Mouse (Mus musculus) forebrain, embryonic 12.5 days (tissue): Measurements from ENCODE around the gene Pacs1. TPM values are rescaled to one million over a fixed set of nuclear protein-coding genes. Genes with fewer than 3 reads are reported as not detected.

ENCODE experiments used
- ATAC-seq: fragments of 200-750 bp; cut with Nextera tagmentation; 2 replicates; pipeline ENCODE4 v1.8.0; 2017; ENCODE audit warnings: moderate TSS enrichment; ENCODE audit not compliant: low FRiP score
- H3K27ac ChIP-seq: fragments of 300-500 bp; sonication (generic); 2 replicates; pipeline ENCODE4 v1.5.1; 2016; ENCODE audit warnings: mild to moderate bottlenecking
- H3K27me3 ChIP-seq: fragments of 300-500 bp; sonication (generic); 2 replicates; pipeline ENCODE4 v1.6.1; 2016; ENCODE audit warnings: mild to moderate bottlenecking
- H3K36me3 ChIP-seq: fragments of 300-500 bp; sonication (generic); replicated peaks from 2 replicates; pipeline ENCODE4 v1.6.1; 2016; ENCODE audit warnings: mild to moderate bottlenecking
- H3K4me1 ChIP-seq: fragments of 300-500 bp; sonication (generic); 2 replicates; pipeline ENCODE4 v1.6.1; 2016
- H3K4me2 ChIP-seq: fragments of 300-500 bp; sonication (generic); 2 replicates; pipeline ENCODE4 v1.6.1; 2016; ENCODE audit warnings: mild to moderate bottlenecking, moderate library complexity
- H3K4me3 ChIP-seq: fragments of 300-500 bp; sonication (generic); replicated peaks from 2 replicates; pipeline ENCODE4 v1.5.1; 2016; ENCODE audit warnings: mild to moderate bottlenecking
- H3K9ac ChIP-seq: fragments of 300-500 bp; sonication (generic); 2 replicates; pipeline ENCODE4 v1.6.1; 2016; ENCODE audit warnings: mild to moderate bottlenecking
- H3K9me3 ChIP-seq: fragments of 300-500 bp; sonication (generic); 2 replicates; pipeline ENCODE4 v1.6.1; 2016
- WGBS: fragments of 180-500 bp; shearing (Covaris S2); methylation state at CpG from one replicate; pipeline ENCODE4 v1.1.7; 2016; 5-methylcytosine and 5-hydroxymethylcytosine counted together
- polyA plus RNA-seq: library from polyadenylated mRNA; unstranded; fragments of >200 nt; fragmentation: Nextera tagmentation; extraction: Ambion mirVana; gene quantifications from 2 replicates; pipeline ENCODE4 v1.2.1, GENCODE M21; 2016

The Pacs1 gene
- polyA plus RNA-seq, 1 experiment from 2014 or later: 29.4 TPM

DNA sequence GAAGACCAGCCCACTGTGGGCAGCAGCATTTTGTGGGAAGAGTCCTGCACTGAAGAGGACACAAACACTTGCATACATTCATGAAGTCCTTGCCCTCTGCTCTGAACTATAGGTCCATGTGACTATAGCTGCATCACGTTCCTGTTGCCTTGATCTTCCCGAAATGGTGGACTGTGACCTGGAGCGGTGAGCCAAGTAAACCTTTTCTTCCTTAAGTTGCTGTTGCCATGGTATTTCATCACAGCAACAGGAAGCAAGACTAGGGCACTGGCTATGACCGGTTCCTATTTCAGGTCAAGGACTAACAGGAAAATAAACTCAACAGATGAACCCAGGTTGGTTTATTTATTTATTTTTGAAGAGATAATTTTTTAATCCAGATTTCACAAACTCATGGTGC lies 141.7 kb downstream of the Pacs1 start:
- H3K36me3 ChIP-seq: peaks cover 20% of the 10 kb centered on the region
- H3K4me1 ChIP-seq: no peaks in the 10 kb centered on the region
- ATAC-seq: no peak
- H3K27ac ChIP-seq: no peak overlapping the region
- H3K4me3 ChIP-seq: no peak overlapping the region
- H3K9me3 ChIP-seq: no peaks in the 10 kb centered on the region
- no peak overlapping the region for H3K9ac ChIP-seq
- no peak overlapping the region for H3K4me2 ChIP-seq
- H3K27me3 ChIP-seq: no peaks in the 10 kb centered on the region
- 76% methylated on average over 4 of the region's 4 CpGs for WGBS

DNA sequence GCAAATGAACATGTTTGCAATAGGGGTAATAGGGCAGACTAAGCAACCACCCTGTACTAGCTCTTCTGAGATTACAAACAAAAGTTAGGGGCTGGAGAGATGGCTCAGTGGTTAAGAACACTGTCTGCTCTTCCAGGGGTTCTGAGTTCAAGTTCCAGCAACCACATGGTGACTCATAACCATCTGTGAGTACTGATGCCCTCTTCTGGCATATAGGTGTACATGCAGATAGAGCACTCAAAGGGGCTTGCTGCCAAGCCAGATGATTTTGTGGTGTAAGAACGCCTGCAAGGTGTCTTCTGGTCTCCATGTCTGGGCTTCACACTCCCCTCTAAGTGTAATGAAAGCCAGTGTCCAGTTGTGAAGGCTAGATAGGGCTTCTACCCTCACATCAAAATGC lies 143.1 kb downstream of the Pacs1 start:
- peaks cover 11% of the 10 kb centered on the region for H3K36me3 ChIP-seq
- H3K9ac ChIP-seq: no peak overlapping the region
- H3K4me3 ChIP-seq: no peak overlapping the region
- no peak for ATAC-seq
- no peaks in the 10 kb centered on the region for H3K27me3 ChIP-seq
- no peak overlapping the region for H3K27ac ChIP-seq
- H3K9me3 ChIP-seq: no peaks in the 10 kb centered on the region
- H3K4me1 ChIP-seq: no peaks in the 10 kb centered on the region
- H3K4me2 ChIP-seq: no peak overlapping the region
- WGBS: 30% methylated on average over 1 of the region's 1 CpGs

GRCm38 (mm10) chr19:5124055-5124614 lies 148.8 kb downstream of the Pacs1 start:
- Histone ChIP-seq H3K9ac (no peak overlapping the region), H3K27me3 (peaks cover 7% of the 10 kb centered on the region), H3K4me1 (0 out of 2 replicates have a peak, but pooled peaks cover under 1% of the 10 kb centered on the region), H3K4me2 (no peak overlapping the region), H3K4me3 (no peak overlapping the region), H3K9me3 (no peaks in the 10 kb centered on the region), H3K36me3 (no peaks in the 10 kb centered on the region), H3K27ac (no peak overlapping the region)
- WGBS: 76% methylated on average over 7 of the region's 7 CpGs
- ATAC-seq: no peak

DNA sequence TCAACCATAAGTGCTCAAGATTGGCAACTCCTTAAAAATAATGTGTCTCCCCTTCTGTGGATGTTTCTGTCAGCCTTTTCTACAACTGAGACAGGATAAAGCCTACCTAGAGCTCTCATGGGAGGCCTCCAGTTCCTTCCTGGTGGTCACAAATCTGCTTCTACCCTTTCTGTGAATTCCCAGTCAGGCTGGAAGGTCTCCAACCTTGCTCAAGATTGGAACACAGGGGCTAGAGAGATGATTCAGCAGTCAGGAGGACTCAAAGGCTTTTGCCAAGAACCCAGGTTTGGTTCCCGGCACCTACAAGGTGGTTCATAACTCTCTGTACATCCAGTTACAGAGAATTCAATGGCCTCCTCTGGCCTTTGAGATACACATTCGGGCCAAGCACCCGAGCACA lies 149.7 kb downstream of the Pacs1 start:
- no peak overlapping the region for H3K4me3 ChIP-seq
- no peak overlapping the region for H3K4me2 ChIP-seq
- 89% methylated on average over 3 of the region's 3 CpGs for WGBS
- no peaks in the 10 kb centered on the region for H3K36me3 ChIP-seq
- H3K27ac ChIP-seq: no peak overlapping the region
- peaks cover 7% of the 10 kb centered on the region for H3K4me1 ChIP-seq
- no peak for ATAC-seq
- H3K9ac ChIP-seq: no peak overlapping the region
- no peaks in the 10 kb centered on the region for H3K9me3 ChIP-seq
- H3K27me3 ChIP-seq: peaks cover 11% of the 10 kb centered on the region

DNA sequence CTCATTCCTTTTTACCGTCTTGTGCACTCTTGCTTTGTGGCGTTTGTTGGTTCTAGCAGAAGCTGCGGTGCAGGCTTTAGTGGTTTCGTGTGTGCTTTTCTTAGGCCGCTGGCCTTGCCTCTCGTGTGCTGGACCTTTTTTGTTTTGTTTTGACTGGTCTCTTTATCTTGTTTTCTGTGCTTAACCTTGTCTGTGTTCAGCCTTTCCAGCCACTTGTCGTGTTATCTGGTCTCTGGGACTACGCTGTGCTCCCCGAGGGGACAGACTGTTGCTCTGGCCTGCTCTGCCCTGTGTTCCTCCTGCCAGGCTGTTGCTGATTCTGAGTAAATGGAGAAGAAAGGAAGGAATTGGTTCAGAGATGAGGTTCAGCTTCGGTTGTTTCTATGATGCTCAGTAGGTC lies 150.4 kb downstream of the Pacs1 start:
- H3K4me3 ChIP-seq: no peak overlapping the region
- H3K4me1 ChIP-seq: peaks cover 7% of the 10 kb centered on the region
- WGBS: 66% methylated on average over 10 of the region's 10 CpGs
- H3K27me3 ChIP-seq: peaks cover 11% of the 10 kb centered on the region
- no peak for ATAC-seq
- H3K4me2 ChIP-seq: no peak overlapping the region
- no peak overlapping the region for H3K9ac ChIP-seq
- no peak overlapping the region for H3K27ac ChIP-seq
- H3K36me3 ChIP-seq: no peaks in the 10 kb centered on the region
- no peaks in the 10 kb centered on the region for H3K9me3 ChIP-seq

DNA sequence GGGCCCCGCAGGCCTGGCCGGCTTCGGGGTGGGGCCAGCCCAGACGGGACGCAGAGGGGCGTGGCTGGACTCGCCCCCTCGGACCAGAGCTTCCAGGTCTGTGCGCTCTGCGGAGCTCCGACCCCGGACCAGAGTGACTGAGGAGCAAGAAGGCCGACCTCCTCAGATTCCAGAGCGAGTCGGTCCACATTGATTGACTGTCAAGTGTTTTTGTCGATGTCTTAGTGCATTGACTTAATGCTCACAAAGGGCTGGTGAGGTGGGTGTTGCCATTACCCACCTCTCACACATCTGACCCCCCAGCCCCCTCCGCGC lies 154.6 kb downstream of the Pacs1 start, which contains the start of gene Klc2:
Gene Klc2 (minus strand): TSS at position 177 of the 315 bp plus-strand sequence.
- H3K4me2 ChIP-seq: peak within 1 kb of the TSS; percentile 89
- peak within 1 kb of the TSS; percentile 89 for H3K27ac ChIP-seq
- WGBS: under 1% methylated on average over 18 of the region's 18 CpGs
- no peak; the same call in 1 of the 2 replicates for ATAC-seq
- peak within 1 kb of the TSS; percentile 91 for H3K4me3 ChIP-seq
- peaks cover 9% of the 10 kb centered on the region for H3K36me3 ChIP-seq
- peaks cover 19% of the 10 kb centered on the region for H3K4me1 ChIP-seq
- H3K9me3 ChIP-seq: no peaks in the 10 kb centered on the region
- peaks cover 11% of the 10 kb centered on the region for H3K27me3 ChIP-seq
- peak within 1 kb of the TSS; percentile 89 for H3K9ac ChIP-seq

GRCm38 (mm10) chr19:5117494-5118383 lies 155.2 kb downstream of the Pacs1 start:
- Histone ChIP-seq H3K9me3 (no peaks in the 10 kb centered on the region), H3K36me3 (peaks cover 15% of the 10 kb centered on the region)

DNA sequence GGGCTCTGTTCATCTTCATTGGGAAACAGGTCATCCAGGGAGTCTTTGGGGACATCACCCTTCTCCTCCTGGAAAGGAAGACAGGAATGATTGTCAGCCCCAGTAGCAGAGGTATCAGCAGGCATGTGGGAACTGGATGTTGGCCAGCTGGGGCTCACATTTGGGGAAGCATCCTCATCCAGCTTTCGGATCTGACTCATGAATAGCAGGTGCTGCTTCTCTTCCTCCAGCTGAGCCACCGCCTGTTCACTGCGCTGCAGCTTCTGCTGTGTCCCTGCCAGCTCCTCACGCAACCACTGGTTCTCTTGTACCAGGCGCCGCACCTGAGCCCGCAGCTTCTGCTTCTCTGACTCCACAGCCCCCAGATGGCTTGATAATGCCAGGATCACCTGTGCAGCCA lies 159.1 kb downstream of the Pacs1 start:
- H3K4me1 ChIP-seq: peaks cover 16% of the 10 kb centered on the region
- ATAC-seq: no peak
- 95% methylated on average over 7 of the region's 7 CpGs for WGBS
- H3K27ac ChIP-seq: no peak overlapping the region
- no peak overlapping the region for H3K4me2 ChIP-seq
- H3K27me3 ChIP-seq: peaks cover under 1% of the 10 kb centered on the region; the same call in 1 of the 2 replicates
- H3K9ac ChIP-seq: no peak overlapping the region
- H3K4me3 ChIP-seq: no peak overlapping the region
- H3K9me3 ChIP-seq: no peaks in the 10 kb centered on the region
- H3K36me3 ChIP-seq: peaks cover 54% of the 10 kb centered on the region

More at GRCm38 (mm10) chr19:5117494-5118383, 155.2 kb downstream of the Pacs1 start:
- whole genome bisulfite sequencing: under 1% methylated on average over 82 of the region's 83 CpGs
- H3K4me3 ChIP-seq: peak overlapping the region; percentile 91
- peak overlapping the region; percentile 89 for H3K4me2 ChIP-seq
- peak overlapping the region; percentile 89 for H3K27ac ChIP-seq
- peaks cover 19% of the 10 kb centered on the region for H3K4me1 ChIP-seq
- peak; percentile 93 for ATAC-seq
- H3K9ac ChIP-seq: peak overlapping the region; percentile 89
- peaks cover 11% of the 10 kb centered on the region for H3K27me3 ChIP-seq

DNA sequence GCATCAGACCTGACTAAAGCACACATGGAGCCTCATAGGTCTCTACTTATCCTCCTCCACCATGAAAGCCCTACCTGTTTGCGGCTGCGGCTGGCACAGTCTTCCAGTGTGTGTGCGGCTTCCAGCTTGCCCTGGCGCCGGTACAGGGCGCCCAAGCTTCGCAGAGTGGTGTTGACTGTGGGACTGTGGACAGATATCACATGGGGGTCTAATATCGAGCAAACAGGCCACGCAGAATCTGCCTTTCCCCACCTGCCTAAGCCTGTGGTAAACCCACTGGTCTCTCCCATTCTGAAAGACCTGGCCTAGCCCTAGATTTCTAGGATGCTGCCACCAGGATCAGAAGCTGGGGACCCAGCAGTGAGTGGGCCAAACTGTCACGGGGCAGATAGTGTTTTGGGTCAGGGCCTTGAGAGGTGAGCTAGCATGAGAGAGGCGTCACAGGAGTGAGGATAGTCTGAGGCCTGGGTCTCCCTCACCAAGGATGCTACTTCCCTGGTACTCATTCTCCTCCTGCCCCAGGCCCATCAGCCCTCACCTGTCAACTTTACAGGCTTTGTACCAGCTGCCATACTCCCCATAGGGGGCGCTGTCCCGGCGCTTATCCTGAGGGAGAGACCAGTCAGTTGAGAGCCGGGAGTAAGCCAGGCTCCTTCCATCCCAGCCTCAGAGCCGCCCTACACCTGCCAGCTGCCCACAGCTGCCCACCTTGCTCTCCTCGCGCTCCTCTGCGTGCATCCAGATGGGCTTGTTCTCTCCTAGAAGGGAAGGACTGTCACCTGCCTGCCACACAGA lies 163.1 kb downstream of the Pacs1 start:
- H3K4me3 ChIP-seq: no peak overlapping the region
- ATAC-seq: no peak
- no peak overlapping the region for H3K4me2 ChIP-seq
- no peak overlapping the region for H3K27ac ChIP-seq
- no peaks in the 10 kb centered on the region for H3K27me3 ChIP-seq
- peaks cover 21% of the 10 kb centered on the region for H3K4me1 ChIP-seq
- H3K9me3 ChIP-seq: no peaks in the 10 kb centered on the region
- H3K36me3 ChIP-seq: peaks cover 70% of the 10 kb centered on the region
- no peak overlapping the region for H3K9ac ChIP-seq
- WGBS: 69% methylated on average over 19 of the region's 19 CpGs

- peaks cover 76% of the 10 kb centered on the region for H3K36me3 ChIP-seq
- no peak overlapping the region for H3K9ac ChIP-seq
- H3K4me1 ChIP-seq: peaks cover 21% of the 10 kb centered on the region
- no peak for ATAC-seq
- H3K27me3 ChIP-seq: no peaks in the 10 kb centered on the region
- no peaks in the 10 kb centered on the region for H3K9me3 ChIP-seq
- no peak overlapping the region for H3K4me2 ChIP-seq
- 60% methylated on average over 4 of the region's 4 CpGs for WGBS
- H3K4me3 ChIP-seq: no peak overlapping the region
- no peak overlapping the region for H3K27ac ChIP-seq
Measured at GRCm38 (mm10) chr19:5108702-5109101, 164.2 kb downstream of the Pacs1 start.

- Histone ChIP-seq H3K9me3 (no peaks in the 10 kb centered on the region), H3K4me2 (no peak overlapping the region), H3K27me3 (no peaks in the 10 kb centered on the region), H3K4me3 (no peak overlapping the region), H3K9ac (no peak overlapping the region), H3K4me1 (peaks cover 21% of the 10 kb centered on the region), H3K27ac (no peak overlapping the region), H3K36me3 (peaks cover 76% of the 10 kb centered on the region)
- WGBS: 38% methylated on average over 5 of the region's 5 CpGs
- ATAC-seq: no peak
Measured at GRCm38 (mm10) chr19:5108271-5108575, 164.7 kb downstream of the Pacs1 start.

GRCm38 (mm10) chr19:5107556-5108270 lies 165.2 kb downstream of the Pacs1 start:
- Histone ChIP-seq H3K9me3 (no peaks in the 10 kb centered on the region), H3K4me2 (no peak overlapping the region), H3K27ac (no peak overlapping the region), H3K4me3 (no peak overlapping the region; the same call in 1 of the 2 replicates), H3K4me1 (peaks cover 21% of the 10 kb centered on the region), H3K9ac (no peak overlapping the region; the same call in 1 of the 2 replicates), H3K27me3 (no peaks in the 10 kb centered on the region), H3K36me3 (peaks cover 76% of the 10 kb centered on the region)
- 75% methylated on average over 18 of the region's 18 CpGs for WGBS
- ATAC-seq: peak; percentile 12
